Mouse (Mus musculus) liver, embryonic 14.5 days (tissue): Measurements from ENCODE around the gene Nol12.
A peak's percentile ranks its signal among the peaks of the same experiment; 100 is the strongest.

ENCODE experiments used
- CTCF ChIP-seq: IDR thresholded peaks from 2 replicates; pipeline ENCODE4 v1.5.1; 2016; ENCODE audit warnings: antibody characterized with exemption, low read depth, control low read depth
- EP300 ChIP-seq: IDR thresholded peaks from 2 replicates; pipeline ENCODE4 v1.6.1; 2016; ENCODE audit warnings: antibody characterized with exemption, low read depth

- TF ChIP-seq CTCF (peak; percentile 55), EP300 (no peak)
Measured at GRCm38 (mm10) chr15:78992235-78992634, 57.5 kb downstream of the Nol12 start.
